Mouse (Mus musculus) right cerebral cortex, postnatal 14 days (tissue): ENCODE results near the gene AC170998.1.
A peak's percentile ranks its signal among the peaks of the same experiment; 100 is the strongest.
"Not testable (repeated sequence)": the region's sequence is repeated elsewhere in the genome, so short reads cannot be mapped to it uniquely, and the experiment has no call there.

Source experiments
- DNase-seq: peaks from one replicate; pipeline ENCODE4 v3.0.0; 2022

Gene AC170998.1

DNA sequence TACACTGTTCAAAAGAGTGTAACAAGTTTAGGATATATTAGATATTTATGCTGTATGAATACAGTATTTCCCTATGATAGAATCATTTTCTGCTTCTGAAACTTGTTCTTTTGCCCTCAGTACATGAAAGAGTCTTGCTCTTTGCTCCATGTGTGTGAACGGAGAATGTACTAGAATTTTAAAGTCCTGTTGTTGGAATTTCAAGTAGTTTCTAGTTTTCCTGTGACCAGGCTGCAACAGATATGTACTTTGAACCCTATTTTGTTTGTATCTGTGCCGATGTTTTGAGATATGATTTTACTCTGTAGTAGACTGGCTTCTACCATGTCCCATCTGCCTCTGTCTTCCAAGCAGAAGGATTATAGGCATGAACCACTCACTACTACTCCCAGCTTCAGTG lies 18.1 kb upstream of the AC170998.1 start:
- DNase-seq, result no peak

DNA sequence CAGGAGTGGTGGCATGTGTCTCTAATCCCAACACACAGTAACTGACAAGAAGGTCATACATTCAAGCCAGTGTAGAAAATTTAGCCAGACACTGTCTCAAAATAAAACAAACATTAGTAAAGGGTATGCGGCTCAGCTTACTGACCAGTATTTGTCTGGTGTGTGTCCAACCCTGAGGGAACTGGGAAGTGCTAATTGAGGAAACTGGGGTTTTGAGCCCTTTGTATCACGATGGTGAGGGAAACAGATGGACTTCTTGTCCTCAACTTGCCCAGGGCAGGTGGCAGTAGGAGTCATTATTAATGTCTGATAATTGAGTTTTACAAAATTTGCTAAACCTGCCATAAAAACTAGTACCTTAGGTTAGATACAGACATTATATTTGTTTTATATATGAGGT lies 16.9 kb upstream of the AC170998.1 start:
- no peak for DNase-seq

DNA sequence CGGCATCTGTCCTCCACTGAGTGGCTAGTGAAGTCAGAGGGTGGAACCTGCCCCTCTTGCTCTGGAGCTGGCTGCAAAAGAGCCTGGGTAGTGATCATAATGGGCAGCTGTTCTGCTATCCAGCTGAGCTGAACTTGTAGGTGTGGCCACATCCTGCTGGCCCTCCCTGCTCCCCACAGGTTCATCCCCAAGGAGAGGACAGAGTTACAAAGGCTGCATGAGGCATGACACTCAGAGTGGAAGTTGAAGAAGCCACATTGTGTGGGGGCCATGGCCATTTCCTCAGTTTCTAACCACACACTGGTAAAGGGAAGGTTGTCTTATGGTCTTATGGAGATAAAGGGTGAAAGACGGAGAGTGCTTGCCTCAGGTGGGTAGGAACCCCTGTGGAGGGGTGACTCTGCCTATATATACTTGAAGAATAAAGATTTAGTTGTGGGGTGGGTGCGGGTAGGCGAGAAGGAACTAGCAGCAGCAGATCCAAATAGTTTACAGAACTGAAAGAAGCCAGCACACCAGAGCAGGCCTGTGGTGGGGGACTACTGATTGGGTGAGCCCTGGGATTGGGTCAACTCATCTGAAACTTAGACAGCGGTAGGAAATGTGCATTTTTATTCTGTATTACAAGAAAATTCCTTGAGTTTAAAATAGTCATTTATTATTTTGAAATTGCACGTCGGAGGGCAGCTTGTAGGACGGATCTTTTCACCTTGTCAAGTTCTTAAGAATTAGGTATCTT lies 16.2 kb upstream of the AC170998.1 start:
- no peak for DNase-seq

DNA sequence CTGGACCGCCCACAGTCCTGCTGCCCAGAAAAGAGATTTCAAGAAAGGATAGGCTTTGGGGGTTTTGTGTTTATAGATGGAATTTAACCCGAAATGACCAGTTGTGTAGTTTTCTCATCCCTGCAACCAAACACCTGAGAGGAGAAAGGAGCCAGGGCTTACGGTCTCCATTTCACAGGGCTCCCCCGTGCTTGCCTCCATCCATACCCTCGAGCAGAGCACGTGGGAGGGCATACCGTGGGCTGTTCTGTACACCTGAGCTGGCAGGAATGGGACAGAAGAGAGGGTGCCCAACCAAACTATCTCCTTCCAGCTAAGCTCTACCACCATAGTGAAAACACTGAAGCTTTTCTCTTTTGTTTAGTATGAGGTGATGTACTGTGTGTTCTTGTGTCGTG lies 15.6 kb upstream of the AC170998.1 start:
- no peak for DNase-seq

DNA sequence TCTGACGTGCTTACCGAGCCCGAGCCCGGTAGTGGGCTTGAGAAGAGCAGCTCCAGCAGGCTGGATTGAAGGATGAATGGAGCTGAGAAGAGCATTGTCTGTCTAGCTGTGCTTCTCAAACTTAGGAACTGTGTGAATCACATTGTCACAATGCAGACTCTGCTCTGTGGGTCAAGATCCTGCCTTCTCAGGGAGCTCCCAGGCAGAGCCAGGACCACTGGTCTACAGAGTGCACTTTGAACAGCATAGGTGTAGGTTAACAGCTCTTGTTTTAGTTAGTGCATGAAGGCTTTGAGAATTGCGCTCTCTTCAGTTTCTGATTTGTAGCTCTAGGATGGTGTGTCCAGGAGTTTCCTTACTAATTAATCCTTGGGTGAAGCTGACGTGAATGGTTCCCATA lies 14.6 kb upstream of the AC170998.1 start:
- no peak for DNase-seq

DNA sequence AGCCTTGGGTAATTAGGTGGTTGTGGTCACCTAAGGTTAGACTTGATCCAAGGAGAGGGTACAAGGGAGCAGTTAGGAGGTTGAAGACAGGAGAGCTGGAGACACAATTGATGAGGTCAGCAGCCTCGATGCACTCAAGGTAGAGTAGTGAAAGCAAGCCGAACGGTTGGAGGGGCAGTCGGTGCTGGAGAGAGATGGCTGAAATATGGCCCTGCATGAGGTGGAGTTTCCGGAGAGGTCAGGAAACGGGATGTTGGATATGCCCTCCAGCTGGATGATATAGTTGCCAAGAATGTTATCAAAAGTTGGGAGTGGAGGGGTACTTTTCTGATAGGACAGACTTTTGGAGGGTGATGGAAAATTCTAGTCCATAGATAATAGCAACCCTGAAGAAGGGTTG lies 13.6 kb upstream of the AC170998.1 start:
- no peak for DNase-seq

DNA sequence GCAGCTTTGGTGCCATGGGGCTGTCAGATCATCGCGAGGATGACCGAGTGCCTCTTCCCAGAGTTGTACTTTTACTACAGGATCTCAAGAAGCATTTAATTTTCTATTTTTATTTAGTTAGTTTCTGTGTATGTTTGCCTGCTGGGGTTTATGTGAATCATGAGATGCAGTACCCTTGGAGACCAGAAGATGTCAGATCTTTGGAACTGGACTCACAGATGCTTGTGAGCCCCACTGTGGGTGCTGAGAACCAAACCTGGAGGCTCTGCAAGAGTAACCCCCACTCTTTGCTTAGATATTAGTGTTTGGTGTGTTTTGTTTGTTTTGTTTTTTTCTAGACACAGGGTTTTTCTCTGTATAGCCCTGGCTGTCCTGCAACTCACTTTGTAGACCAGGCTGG lies 11.9 kb upstream of the AC170998.1 start:
- no peak for DNase-seq

DNA sequence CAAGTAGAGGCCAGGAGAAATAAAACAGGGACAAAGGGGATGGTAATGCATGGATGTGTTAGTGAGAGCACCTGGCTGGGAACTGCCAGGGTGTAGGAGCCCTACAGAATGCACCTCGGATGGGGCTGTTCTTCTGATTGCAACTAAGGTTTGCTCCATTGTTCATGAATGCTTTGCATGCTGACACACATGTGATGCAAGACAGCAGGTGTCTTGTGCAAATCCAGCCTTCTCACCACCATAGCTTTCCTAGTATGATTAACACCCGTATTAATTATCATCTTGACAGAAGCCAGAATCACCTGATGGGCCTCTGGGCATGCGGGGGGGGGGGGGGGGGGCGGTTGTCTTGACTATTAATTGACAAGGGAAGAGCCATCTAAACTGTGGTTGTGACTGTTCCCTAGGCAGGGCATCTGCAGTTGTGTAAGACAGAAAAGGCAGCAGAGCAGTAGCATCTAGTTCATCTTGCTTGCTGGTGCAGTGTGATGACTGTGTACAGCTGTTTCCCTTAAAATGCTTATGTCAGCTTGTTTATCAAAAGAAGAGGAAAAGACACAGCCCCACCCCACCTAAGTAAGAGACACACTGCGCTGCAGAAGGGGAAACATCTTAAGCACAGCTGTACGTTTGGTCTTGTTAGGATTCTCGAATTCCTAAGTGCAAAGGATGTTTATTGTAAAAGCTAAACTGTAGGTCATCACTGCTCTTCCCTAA lies 9.9 kb upstream of the AC170998.1 start:
- no peak for DNase-seq

DNA sequence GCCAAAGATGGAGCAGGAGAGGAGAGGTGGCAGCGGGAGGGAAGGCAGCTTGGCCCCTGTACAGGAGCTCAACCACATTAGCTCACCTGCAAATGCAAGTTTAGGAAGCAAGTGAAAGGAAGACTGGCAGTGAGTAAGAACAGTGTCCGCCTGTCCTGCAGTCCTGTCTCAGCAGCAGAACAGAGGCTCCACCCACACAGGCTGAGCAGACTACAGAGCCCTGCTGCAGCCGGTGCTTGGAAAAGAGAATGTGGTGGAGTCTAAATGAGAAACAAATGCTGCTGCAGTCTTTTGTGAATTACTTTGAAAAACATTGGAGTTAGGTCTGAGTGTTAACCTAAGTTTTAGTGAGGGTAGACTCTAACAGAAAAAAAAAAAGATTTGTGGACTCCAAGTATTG lies 8.3 kb upstream of the AC170998.1 start:
- no peak for DNase-seq

DNA sequence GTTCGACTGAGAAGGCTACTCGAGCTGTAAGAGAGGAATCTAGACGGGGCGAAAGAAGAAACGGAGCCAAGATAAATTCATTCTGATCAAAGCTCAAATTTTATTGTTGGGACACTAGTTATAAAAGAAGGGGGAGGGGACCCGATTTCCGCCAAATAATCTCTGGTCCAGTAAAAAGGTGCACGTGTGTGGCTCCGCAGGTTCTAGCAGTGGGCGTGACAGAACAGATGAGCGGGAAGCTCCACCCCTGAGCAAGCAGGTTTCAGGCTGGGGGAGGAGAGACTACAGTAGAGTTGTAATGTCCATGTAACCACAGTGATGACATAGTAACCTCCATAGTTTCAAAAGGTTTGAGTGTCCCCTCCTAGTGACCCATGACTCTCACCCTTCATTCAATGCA lies 1.6 kb downstream of the AC170998.1 start:
- DNase-seq, result not testable (repeated sequence)

DNA sequence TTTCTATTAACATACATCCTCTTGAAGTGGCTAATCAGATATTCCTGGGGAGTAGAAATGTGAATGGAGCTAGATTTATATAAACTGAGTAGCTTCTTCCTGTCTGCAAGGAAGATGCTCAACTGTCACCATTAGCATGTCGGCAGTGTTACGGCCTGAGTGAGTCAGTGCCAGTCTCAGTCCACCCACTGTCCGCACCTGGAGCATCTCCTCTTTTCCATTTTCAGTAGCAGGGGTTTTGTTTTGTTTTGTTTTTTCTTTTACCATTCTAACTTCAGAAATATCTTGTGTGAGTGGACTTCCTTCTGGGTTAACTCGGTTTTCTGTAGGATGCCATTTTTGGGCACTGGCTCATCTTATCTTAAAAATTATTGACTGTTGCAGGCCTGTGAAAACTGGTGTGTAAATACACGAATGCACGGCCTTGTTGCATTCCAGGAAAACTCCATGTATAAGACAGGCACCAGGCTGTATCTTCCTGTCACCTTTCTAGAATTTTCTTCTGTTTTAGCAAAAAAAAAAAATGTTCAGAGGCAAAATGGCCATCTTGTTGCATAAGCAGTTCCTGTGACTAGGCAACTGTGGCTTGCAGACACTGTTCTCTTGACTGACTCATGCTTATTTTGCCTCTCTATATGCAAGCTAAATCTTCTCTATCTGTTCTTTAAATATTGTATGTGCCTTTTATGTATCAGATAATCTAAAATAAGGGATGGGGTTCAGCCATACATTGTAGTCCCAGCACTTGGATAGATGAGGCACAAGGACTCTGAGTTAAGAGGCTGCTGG lies 9.6 kb downstream of the AC170998.1 start:
- no peak for DNase-seq

DNA sequence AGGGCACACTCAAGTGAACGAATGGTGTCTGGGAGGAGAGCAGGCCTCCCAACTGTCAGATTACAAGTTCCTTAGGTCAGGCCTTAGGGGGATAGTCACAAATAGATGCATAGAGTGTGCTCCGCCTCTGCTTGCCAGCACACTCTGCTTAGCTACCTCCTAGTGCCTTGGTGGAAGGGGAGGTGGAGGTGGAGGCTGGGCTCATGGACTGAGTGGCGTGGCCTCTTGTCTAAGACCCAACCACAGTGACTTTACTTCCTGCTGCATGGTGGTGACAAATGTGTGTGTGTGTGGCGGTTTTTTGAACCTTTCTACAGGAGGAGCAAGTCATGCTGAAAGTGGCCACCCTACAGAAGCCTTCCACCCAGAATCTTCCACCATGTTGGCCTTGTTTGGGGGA lies 10.6 kb downstream of the AC170998.1 start:
- no peak for DNase-seq

DNA sequence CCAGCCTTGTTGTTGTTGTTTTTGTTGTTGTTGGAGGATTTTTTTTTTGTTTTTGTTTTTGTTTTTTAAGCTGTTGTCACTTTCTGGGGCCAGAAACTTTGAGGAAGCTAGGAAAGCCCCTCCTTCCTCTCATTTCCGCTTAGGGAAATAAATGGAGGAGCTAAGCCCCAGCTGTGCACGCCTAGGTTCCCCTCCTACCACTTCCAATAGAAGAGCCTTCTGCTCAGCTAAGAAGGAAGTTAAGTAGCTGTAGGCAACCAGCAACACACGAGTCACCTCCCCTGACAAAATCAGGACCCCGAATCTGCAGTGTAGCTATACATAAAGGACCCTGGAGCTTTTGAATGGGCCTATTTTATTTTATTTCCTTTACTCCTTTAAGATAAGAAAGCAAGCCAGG lies 12.1 kb downstream of the AC170998.1 start:
- DNase-seq, result no peak

DNA sequence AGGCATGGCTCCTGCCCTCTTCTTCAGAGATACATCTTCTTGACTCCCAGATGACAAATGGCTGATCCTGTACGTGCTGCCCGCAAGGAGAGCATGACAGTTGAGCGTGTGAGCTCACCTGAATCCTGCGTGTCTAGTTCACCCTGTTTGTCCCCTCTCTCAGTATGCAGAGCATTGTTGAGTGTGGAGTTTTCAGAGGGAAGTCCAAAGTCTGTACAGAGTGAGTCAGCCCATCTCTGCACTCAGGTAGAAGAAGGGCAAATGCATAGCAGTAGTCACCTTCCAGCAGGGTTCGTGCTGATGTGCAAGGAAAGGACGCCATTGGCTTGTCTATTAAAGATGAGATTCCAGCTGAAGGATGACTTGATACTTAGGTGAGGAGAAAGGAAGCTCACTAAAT lies 13.4 kb downstream of the AC170998.1 start:
- DNase-seq, result no peak

DNA sequence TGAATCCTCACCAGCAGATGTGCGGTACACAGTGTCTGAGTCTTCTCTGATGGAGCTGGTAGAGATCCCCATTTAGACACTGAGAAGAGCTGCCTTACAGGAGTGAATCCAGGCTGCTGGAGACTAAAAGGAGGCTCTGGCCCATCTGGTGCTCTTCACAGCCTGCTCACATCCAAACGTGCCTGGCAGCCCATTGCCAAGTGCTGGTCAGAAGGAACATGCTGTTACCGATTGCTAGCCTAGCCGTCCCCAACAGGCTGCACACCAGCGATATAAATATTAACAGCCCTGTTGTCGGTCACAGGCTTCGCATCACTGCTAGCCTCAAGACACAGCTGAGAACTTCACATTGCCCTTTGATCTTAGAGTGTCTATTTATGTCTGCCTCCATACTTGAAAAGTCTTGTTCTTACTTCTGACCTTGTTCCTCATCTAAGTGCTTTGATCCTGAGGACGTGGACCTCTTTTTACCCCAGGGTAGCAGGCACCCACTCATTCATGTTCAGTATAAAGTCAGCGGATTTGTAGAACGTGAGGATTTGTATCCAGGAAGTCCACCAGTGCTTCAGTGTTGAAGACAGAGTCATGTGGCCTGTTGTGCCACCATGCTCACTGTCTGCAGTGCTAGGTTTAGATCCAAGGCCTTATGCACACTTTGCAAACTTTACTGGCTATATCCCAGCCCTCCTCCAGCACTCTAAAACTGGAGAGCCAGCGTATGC lies 17.4 kb downstream of the AC170998.1 start:
- DNase-seq, result peak; percentile 46

DNA sequence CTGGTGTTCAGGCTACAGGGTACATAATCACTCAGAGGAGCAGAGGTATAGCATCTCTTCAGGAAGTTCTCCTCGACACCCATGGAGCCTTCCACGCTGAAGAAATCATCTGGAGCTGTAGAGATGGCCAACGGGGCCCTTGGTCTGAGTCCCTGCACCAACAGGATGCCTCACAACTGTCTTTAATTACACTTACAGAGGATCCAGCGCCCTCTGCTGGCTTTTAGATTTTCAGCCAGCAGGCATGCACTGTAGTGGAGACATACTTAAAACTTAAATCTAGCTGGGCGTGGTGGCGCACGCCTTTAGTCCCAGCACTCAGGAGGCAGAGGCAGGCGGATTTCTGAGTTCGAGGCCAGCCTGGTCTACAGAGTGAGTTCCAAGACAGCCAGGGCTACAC lies 18.0 kb downstream of the AC170998.1 start:
- no peak for DNase-seq

DNA sequence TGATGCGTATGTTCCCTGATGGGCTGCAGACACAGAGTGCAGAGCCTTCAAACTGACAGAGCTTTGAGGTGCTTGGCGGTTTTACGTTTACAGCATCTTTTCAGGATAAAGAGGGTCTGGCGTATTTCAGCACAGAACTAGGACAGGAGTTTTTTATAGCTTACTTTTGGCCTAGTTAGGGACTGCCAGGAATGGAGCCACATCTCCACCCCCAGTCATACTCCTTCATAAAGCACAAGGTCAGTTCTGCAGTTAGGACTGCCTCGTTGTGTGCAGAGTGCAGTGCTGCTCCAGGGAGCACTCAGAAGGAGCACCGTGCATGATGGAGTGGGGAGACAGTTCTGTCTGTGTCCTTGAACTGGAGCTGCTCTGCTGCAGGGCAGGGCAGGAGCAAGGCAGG lies 19.9 kb downstream of the AC170998.1 start:
- DNase-seq, result no peak

DNA sequence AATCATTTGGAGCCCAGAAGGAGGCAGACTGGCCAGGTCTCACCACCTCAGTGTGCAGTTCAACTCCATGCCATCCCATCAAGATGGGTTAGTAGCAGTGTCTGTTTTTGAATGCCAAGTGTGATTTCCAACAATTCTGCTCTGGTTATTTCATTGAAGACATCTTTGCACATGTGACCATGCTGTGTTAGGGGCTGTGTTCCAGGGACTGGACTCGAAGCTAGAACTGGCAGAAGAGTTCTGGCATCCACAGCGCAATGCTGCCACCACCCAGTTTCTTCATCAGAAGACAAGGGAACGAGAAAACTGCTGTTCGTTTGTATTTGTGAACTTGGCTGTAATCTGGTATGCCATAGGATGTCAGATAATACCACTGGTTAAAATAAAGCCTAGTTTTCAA lies 22.1 kb downstream of the AC170998.1 start:
- DNase-seq, result no peak

DNA sequence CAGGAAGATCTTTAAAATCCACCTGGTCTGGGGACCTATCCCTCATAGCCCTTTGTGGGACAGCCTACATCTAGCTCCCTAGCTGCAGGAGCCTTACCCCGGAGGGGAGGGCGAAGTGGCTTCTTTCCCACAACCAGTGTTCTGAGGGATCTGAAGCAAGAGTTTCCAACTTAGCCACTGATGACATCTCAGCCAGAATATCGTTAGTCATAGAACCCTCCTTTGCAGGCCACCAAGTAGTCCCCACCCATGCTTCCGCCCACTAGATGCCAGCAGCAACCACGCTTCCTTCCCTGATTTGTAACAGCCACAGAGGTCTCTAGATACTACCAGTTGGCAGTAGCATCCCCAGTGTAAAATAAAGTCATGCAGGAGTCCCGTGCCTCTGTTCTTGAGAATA lies 24.7 kb downstream of the AC170998.1 start:
- DNase-seq, result no peak

DNA sequence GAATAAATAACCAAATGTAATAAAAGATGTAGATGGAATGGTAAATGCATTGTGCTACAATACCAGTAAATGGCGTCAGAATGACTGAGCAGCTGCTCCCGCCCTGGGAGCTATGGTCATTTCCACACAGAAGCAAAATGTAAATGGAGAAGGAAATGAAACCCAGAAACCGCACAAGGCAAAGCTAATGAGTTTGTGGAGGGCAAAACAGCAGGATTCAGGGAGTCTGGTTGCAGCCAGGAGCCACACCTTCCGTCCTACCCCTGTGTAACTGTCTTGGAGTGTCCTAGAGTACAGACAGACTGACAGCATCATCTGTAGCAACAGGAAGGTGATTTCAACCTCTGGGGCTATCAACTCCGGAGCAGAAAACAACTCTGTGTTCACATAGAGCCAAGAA lies 30.6 kb downstream of the AC170998.1 start:
- no peak for DNase-seq

DNA sequence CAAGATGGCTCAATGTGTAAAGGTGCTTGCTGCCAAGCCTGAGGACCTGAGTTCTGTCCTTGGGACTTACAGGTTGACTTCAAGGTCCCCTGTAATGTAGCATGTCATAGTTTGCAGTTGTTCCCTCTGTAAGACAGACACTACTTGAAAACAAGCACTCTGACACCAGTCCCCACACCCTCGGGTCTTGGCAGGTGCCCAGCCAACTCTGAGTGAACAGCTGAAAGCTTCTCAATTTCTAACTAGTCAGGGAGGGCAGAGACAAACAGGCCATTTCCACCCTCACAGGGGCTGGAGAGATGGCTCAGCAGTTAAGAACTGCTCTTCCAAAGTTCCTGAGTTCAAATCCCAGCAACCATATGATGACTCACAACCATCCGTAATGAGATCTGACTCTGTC lies 31.6 kb downstream of the AC170998.1 start:
- DNase-seq, result no peak

DNA sequence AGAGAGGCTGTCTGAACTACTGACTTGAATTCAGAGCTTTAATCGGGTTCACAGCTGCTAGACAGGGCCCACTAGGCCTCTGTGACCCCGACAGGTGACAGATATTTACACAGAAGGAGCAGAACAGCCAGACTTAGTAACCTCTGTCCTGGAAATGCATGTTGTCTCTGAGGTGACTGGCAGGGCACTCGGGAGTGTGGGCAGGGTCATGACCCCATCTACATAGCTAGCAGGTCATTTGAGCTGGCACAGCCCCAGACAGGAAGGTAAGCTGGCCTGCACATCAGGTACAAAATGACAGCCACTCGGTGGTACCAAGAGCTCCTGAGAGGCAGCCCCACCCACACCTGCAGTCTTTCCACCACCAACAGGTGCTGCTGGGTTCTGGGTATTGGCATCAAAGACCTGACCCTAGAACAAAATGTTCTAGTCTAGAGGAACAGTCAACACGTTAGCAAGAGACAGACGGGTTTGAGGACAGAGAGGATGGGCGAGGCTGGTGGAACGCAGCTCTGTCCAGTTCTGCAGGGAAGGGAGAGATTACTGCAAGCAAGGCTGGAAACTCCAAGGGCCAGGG lies 34.9 kb downstream of the AC170998.1 start:
- no peak for DNase-seq

DNA sequence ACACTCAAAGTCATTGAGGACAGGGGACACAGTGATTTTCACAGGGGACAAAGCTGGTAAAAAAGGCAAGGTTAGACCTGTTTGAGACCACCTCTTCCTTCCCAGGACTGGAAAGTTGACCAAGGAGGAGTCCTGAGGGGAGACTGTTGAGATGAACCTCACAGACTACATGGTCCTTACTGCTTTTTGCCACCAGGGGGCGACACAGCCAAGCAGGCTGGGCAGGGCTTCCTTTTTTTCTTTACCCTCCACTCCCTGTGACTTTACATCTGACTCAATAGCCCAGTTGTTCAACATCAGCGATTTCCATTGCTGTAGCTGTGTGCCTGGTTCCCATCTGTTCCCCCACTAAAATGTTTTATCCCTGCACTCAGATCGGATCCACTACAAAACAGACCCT lies 36.0 kb downstream of the AC170998.1 start:
- peak; percentile 72 for DNase-seq
